Mouse (Mus musculus) layer of hippocampus, adult 11-12 months (tissue): Measurements from ENCODE around the gene Sgk2.
"Not testable (repeated sequence)": the region's sequence is repeated elsewhere in the genome, so short reads cannot be mapped to it uniquely, and the experiment has no call there.

Source experiments
- DNase-seq: peaks from one replicate; pipeline ENCODE4 v3.0.0; 2022; ENCODE audit warnings: low spot score

Sgk2 gene

DNA sequence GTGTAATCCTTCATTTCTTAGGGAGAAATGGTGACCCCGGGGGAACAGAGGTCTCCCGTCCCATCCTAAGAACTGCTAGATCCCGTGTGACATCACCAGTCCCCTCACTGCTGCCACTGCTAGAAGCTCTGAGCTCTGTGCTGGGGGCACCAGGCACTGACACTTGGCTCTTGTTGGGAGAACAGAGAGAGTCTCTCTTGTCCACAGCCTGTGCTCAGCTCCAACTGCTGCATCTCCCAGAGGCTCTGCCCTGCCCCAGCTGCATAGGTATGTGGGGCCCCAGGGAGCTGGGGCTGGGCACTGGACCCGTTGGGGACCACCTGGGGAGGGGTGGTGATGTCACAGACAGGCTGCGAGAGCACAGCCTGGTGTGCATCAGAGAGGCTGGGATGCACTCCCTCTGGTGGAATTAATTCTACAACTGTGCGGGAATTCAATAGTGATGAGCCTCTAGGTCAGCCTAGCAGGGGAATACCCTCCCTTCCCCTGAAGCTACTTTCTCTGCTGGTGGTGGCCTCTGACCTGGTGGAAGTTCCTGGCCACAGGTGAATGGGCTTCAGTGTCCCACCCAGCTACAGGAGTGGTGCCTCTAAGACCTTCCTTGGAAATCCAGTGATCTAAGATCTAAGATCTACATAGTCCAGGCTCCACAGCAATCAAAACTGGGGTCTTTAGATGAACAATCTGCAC, 4.4 kb downstream of the Sgk2 start:
- DNase-seq: peak; percentile 40

DNA sequence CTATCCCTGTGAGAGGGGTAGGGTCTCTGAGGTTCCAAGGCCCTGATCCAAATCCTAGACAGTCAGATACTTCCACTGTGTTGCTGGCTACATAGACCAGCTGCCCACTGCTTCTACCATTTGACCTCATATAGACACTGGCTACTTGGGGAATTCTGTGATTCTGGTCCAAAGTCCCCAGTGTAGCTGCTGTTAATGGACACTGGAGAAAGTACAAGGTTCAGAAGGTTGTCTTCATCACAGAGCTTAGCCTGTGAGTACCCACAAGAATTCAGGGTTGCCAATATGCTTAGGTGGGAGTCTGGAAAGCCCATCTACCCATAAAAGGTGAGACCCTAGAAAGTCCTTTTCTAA, 4.9 kb downstream of the Sgk2 start:
- DNase-seq: no peak

DNA sequence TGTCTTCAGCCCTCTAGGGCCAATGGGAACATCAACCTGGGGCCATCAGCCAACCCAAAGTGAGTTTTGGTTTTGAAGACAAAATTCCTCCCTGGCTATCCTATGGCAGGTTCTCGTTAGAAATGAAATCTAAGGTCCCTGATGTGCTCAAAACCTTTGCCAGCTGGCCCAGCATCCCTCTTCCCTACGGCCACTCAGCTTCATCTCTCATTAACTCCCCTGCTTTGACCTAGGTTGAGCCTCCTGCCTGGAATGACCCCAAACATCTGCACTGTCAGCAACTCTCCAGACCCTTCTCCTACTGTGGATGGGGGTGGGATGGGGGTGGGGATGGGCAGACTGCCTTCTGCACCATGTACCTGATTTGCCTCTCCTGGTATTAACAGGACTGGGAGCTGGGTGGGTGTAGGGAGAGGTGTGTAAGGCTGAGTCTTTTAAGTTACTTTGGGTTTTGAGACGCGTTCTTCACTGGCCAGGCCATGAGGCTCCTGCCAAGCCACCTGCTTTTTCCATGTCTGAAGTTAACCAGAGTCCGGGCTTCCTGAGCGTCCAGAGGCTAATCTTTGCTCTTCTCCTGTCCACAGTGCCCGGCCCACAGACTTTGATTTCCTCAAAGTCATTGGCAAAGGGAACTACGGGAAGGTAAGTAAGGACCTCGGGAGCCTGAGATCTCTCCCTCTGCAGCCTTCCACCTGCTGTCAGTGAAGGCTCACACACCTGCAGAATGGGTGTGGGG, 6.9 kb downstream of the Sgk2 start:
- no peak for DNase-seq

DNA sequence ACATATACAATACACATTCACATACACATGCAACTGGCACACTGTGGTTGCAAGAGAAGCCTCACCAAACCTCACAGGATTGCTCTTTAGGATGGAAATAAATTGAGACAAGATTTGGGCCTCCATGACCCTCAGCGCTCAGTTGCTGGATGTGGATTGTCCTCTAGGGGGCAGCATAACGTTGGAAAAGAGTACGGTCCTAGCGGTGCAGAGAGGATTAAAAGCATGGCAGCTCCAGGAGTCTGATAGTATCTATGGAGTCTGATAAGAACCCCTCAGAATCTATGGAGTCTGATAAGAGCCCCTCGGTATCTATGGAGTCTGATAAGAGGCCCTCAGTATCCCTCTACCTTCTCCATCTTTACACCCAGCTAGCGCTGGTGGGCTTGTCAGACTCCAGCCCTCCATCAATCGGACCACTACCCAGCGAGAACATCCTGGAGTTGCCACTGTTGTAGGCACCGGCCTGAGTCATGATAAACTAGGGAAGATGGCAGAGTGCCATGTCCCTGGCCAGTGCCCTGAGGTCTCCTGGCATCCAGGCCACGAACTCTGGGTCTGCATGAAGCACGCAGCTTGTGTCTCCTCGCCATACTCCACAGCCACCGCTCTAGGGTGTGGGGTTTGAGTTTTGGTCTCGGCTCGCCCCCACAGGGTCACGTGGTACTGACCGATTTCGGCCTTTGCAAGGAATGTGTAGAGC, 11.5 kb downstream of the Sgk2 start:
- DNase-seq: peak; percentile 74

DNA sequence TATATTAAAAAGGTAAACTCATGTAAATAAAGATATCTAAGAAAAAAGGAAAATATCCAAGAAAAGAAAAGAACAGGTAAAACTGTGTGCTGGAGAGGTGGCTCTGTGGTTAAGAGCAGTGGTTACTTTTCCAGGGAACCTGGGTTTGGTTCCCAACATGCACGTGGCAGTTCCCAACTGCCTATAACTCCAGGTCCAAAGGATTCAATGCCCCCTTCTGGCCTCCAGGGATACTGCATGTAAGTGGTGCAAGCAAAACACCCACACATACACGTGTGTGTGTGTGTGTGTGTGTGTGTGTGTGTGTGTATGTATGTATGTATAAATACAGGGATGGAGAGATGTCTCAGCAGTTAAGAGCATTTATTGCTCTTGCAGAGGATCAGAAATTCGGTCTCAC, 12.6 kb downstream of the Sgk2 start:
- no peak for DNase-seq

DNA sequence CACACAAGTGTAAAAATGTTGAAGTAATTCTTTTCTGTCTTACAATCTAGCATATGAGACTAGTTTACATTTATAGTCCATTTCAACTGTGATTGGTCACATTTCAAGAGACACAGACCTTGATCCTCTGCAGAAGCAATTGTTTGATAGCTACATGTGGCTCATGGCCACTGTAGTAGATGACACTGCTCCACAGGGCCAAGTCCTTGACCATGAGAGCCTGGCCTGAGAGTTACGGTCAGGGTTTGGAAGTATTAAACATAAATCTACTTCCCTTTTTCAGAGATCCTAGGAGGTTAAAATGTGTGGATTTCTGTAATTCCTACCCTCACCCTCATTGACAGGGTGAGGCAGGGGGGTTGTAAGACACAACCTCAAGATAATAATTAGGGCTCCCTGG, 13.9 kb downstream of the Sgk2 start:
- DNase-seq: no peak

DNA sequence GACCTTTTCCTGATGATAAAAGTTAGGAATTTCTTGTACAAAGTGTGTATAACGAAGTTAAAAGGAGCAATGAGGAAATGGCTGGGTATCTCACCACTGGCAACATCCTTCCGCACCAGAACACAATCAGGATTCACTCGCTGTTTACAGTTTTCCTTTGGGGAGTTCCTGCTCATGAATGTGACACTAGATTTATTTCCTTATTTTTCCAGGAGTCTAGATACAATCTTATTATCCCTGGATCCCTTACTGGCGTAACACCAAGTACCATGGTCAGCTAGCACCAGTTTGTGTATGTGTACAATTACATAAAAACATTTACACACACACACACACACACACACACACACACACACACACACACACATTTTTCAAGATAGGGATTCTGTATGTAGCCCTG, 20.2 kb downstream of the Sgk2 start:
- DNase-seq: no peak

DNA sequence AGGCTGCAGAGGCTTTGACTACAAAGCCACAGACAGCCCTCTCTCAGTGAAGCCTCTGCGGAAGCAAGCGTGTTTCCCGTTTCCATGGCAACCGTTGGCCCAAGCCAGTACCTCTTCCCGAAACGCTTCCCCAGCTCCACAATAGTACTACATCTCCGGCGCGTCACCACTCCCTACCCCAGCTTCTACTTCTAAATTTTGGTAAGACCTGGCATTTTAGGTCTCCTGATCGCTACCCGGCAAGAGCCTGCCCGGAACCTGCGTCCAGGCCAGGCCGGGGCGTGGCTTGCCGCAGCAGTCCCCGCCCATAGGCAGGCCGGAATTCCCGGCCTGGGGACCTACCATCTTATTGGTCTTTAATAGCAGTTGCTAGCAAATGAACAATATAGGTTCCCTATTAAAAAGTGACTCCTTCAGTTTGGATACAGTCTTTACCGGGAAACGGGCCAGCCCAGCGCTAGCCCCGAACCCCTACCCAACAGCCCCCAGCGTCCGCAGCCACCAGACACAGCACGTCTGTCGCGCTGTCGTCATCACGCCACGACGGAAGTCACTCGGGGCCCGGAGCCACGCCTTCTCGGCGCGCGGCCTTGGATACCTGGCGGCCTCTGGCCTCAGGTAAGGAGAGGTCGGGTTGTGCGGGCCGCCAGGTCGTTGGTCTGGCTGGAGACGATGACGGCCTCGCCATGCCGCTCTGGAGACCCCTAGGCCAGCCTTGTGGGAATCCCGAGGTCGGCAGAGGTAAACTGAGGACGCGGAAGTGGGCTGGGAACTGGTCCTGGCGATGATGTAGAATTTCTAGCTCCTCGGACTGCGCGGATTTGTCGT, 30.0 kb downstream of the Sgk2 start, which contains the start of gene Ift52:
Gene Ift52 (plus strand): TSS at position 439 of the 828 bp plus-strand sequence.
- DNase-seq: peak; percentile 91

DNA sequence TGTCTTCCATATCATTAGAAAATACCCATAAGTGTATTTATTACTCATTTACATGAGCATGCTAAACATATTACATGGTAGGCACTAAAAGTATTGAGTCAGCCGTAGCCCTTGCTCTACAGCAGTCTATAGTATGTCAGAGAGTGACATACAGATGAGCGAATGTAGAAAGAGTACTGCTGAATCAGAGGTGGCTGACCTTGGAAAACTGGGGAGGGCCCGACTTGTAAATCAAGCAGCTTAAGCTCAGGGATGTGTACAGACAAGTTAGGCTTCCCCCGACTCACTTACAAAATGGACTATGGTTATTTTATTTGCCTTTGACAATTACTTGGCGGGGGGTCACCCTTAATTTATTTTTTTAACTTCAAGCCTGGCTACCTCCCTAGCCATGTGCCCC, 44.2 kb downstream of the Sgk2 start:
- DNase-seq: no peak

DNA sequence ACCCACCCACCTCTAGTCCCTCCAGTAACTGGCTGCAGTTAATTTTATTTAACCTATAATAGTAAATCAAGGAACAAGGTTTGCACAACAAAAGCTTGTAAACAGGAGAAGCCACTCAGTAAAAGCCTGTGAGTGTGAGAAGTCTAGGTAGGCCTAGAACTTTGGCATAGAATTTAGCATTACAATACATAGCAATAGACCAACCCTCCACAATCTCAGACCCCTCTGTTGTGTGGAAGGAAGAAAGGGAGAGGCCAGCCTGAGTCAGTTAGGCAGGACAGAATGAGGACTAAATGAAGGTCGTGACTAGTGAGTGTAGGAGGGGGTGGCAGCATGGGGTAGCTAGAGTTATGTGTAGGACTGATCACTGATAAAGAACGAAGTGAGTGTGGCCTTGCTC, 44.6 kb downstream of the Sgk2 start:
- DNase-seq: no peak

DNA sequence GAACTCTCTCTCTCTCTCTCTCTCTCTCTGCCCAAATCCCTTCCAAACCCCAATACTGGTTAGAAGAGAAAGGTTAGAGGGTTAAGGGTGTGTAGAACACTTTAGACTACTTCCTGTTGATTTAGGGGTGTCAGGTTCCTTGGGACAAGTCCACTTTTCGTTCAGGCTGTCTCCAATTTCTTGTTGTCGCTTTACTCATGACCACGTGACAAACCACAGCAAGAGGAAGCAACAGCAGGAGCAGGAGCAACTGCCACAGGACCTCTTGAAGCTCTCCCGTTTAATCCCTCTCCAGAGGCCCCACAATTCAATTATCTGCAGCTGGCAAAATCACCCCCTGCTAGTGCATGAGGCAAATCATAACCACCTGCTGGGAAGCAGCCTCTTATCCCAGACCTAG, 45.5 kb downstream of the Sgk2 start:
- no peak for DNase-seq

DNA sequence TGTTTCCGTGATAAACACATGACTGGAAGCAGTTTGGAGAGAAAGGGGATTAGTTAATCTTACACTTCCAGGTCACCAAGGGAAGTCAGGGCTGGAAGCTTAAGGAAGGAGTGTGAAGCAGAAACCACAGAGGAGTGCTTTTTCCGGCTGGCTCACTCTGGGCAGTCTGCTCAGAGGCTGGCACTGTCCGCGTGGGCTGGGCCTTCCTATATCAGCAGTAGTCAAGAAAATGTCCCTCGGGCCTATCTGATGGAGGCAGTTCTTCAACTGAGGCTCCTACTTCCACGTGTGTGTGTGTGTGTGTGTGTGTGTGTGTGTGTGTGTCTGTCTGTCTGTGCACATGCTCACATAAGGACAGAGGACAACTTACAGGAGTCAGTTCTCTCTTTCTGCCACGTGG, 52.8 kb downstream of the Sgk2 start:
- DNase-seq: no peak

DNA sequence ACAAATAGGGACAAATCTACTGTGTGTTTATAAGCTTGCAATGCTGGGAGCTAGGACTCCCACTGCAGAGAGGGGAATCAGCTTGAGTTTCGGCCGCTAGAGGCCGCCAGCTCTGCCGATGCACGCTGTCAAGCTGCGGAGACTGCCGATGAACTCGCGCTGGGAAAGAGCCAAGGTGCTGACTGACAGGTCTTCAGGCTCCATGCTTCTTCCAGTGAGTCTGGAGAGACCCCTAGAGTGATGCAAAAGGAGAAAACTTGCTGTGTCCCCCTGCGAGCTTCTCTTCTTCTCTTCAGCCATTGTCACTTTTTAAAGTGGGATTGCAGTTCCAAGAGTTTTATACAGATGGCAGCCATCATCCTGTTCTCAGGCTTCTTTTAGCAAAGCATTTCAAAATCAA, 61.0 kb downstream of the Sgk2 start:
- DNase-seq: peak; percentile 67

DNA sequence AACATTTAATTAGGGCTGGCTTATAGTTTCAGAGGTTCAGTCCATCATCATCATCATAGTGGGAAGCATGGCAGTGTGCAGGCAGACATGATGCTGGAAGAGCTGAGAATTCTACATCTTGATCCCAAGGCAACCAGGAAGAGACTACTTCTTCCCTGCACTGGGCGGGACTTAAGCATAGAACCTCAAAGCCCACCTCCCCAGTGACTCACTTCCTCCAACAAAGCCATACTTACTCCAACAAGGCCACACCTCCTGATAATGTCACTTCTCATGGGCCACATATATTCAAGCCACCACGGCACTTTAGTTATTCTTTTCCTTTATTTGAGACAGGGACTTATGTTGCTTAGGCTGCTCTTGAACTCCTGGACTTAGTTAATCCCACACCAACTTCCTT, 62.0 kb downstream of the Sgk2 start:
- no peak for DNase-seq

DNA sequence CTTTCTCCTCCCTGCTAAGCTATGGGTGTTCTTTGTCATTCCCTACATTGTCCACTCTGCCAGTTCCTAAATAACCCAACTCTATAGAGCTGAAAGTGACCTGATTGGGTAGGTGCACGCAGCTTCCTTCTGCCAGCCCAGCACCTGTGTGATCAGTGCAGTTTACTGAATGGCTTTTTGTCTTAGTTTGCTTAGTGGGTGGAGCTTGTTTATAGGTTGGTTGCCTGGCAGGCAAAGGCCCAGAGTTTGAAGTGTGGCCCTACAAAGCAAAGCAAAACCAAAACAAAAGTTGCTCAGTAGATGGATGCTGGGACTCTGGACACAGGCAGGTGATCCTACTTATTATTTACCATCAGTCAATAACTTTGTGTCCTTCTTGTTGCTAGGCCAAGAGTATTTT, 64.6 kb downstream of the Sgk2 start:
- DNase-seq: no peak

DNA sequence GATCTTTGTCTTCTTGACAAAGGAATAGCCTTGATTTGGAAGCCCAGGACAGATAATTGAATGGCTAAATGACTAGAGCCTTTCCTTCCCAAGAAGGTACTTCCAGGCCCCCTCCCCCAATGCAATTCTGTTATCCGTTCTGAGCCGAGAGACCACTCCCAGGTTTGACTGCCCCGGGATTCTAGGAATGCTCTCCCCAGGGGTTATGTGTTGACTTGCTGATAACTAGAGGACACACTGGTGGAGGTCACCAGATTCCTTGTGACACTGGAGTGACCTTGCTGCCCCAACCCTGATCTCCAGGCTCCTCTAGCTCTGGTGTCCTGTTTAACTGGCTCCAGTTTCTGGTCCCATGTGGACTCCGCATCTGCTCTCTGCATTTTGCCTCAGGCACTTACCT, 65.0 kb downstream of the Sgk2 start:
- no peak for DNase-seq

DNA sequence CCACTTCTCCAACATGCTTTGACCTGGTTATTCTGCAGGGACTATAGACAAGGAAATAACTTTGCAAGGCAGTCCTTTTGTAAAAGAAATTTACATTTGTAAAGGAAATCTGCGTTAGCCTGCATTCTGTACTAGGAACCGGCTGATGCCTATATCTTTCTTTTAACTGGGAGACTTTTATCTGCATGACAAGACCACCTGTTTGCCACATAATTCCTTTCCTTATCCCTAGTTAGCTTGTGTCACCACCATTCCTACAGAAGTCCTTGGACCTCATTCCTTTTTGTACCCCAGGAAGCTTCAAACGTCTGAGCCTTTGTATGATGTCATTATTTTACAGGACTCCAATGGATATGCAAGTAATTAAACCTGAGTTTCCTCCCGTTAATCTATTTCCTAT, 65.7 kb downstream of the Sgk2 start:
- no peak for DNase-seq

DNA sequence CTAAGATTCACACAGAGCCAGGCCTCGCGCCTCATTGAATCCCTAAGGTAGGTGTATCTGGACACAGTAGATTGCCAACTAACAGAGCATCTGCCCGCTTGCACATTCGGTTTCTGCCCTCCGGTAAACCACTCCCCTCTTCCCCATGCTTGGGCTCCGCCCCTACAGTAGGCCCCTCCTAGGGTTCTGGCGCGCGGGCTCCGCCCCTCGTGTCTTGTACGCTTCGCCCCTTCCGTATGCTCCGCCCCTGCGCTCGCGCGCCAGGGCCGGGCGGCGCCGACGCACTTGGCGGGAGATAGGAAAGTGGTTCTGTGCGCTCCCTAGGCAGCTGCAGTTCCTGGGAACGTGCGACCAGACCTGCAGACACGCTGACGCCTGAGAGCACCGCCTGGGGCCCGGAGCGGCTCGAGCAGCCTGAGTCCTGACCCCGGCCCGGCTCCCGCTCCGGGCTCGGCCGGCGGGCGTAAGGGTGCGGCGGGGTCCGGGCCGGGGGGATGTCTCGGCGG, 67.3 kb downstream of the Sgk2 start, which contains the start of gene Mybl2:
Gene Mybl2 (plus strand): TSS at position 353 of the 506 bp plus-strand sequence.
- DNase-seq: peak; percentile 84

DNA sequence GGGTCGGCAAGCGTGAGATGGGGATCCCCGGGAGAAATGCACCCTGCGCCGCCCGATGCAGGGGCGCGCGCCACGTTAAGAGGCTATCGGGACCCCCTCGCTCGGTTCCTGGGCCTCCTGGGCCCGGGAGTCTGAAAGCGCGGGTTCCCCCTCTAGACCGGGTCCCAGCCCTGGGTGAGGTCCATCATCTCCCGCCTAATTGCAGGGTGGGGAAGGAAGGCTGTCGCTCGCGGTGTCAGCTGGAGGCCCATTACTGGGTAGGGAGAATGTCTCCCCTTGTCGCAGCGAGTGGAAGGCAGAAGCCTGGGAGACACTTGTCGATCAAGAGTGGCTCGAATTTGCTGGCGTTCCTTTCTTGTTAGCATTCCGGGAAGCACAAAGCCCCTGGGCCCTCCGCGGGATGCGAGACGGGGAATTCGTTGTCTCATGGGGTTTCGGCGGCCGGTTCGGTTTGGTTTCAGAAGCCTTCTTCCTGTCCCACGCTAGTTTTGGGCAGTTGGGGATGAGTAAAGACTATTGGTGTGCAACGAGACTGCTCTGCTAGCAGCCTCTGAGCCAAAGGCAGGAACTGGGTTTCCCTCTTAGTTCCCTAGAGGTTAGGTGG, 67.9 kb downstream of the Sgk2 start:
- no peak for DNase-seq

DNA sequence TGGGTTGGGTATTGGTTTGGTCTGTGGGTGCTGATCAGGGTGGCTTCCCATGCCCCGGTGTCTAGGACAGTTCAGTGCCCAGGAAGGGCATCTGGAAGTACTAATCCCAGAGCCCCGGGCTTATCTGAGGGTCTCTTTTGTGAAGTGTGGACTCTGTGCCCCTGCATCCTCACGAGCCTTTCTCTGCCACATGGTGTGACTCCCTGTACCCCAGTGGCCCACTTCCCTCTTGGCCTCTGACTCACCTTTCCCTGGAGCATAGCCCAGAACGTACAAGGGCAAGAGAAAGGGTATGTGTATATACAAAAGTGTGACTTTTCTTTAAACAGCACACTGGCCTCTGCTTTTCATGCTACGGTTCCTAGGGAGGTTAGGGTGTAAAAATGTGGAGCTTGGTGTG, 68.6 kb downstream of the Sgk2 start:
- no peak for DNase-seq

DNA sequence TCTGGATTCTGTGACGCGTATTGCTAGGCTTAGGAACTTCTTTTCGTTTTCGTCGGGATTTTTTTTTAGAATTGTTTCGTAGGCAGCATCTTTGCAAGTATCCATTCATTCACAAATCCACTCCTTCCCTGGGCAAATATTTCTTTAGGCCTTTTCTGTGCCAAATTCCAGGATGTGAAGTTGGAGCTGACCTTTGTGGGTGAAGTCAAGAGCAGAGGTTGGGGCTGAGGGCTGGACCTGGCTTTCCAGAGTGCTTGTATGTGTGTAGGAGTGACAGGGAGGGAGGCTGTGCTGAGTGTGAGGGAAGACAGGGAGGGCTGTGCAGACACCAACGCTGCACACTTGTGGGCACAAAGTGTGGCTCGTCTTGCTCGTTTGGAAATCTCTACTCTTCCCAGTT, 69.5 kb downstream of the Sgk2 start:
- DNase-seq: no peak

DNA sequence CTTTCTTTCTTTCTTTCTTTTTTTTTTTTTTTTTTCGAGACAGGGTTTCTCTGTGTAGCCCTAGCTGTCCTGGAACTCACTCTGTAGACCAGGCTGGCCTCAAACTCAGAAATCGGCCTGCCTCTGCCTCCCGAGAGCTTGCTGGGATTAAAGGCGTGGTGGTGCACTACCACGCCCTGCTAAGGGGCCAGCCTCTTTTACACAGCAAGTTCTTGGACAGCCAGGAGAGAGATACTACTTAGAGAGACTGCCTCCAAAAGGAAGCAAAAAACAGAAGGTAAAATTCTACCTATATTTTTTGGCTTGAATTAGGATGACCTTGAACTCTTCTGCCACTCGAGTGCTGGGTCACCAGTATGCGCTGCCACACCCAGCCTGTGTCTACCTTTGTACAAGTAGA, 71.9 kb downstream of the Sgk2 start:
- not testable (repeated sequence) for DNase-seq
